Mouse (Mus musculus) CH12.LX (cell line): ENCODE measurements at regions not wholly inside any gene's neighbourhood (a gene's known extent, or its start where the extent isn't known, plus 50 kb on each side); places are given as distances from the start of the nearest gene placed in this dataset.

ENCODE experiments used
- DNase-seq: peaks from one replicate; pipeline ENCODE4 v3.0.0-alpha.2; 2013; ENCODE audit errors: extremely low read depth
- H3K27ac ChIP-seq: 2 replicates; pipeline ENCODE4 v1.5.1; 2012; ENCODE audit warnings: low read depth, mild to moderate bottlenecking, control low read depth, moderate library complexity; ENCODE audit not compliant: insufficient read depth
- H3K27me3 ChIP-seq: replicated peaks from 2 replicates; pipeline ENCODE3; 2012; ENCODE audit warnings: inconsistent platforms
- H3K36me3 ChIP-seq, 2 experiments: replicated peaks in 1 of 2; 2 replicates each; pipeline versions ENCODE3 to v1.6.1; 2012; ENCODE audit warnings: inconsistent platforms in 1 of 2, low read length in 1 of 2, mild to moderate bottlenecking in 1 of 2, mixed read lengths in 1 of 2, moderate library complexity in 1 of 2; ENCODE audit not compliant: control insufficient read depth in 1 of 2, insufficient read depth in 1 of 2
- H3K4me1 ChIP-seq, 2 experiments: 2 replicates each; pipeline ENCODE4 v1.6.1; 2012; ENCODE audit warnings: inconsistent platforms in 1 of 2, moderate library complexity in 1 of 2; ENCODE audit not compliant: insufficient read depth in 2 of 2, control insufficient read depth in 1 of 2
- H3K4me2 ChIP-seq: 2 replicates; pipeline ENCODE4 v1.6.1; 2012; ENCODE audit warnings: low read depth, mild to moderate bottlenecking, control low read depth; ENCODE audit not compliant: poor library complexity, insufficient read depth, severe bottlenecking
- H3K4me3 ChIP-seq, 3 experiments: fragments of 150-350 bp in 1 of 3; sonication (generic) in 1 of 3; replicated peaks in 1 of 3; 2 replicates each; pipeline versions ENCODE3 to v1.5.1; 2011 to 2012; ENCODE audit warnings: low read depth in 2 of 3, low read length in 2 of 3, mild to moderate bottlenecking in 2 of 3, moderate library complexity in 2 of 3, control low read depth in 1 of 3, improper control_type of control experiment in 1 of 3, inconsistent platforms in 1 of 3, mixed read lengths in 1 of 3; ENCODE audit not compliant: poor library complexity in 1 of 3
- H3K79me2 ChIP-seq: replicated peaks from 2 replicates; pipeline ENCODE4 v1.6.1; 2012; ENCODE audit warnings: mild to moderate bottlenecking, moderate library complexity; ENCODE audit not compliant: control insufficient read depth, poor library complexity, insufficient read depth, severe bottlenecking; ENCODE audit errors: extremely low read depth
- H3K9ac ChIP-seq: 2 replicates; pipeline ENCODE4 v1.6.1; 2012; ENCODE audit warnings: low read depth, mild to moderate bottlenecking, control low read depth, moderate library complexity; ENCODE audit not compliant: insufficient read depth
- H3K9me3 ChIP-seq: replicated peaks from 2 replicates; pipeline ENCODE3; 2012; ENCODE audit warnings: low read length, inconsistent platforms, mixed read lengths
- CHD1 ChIP-seq: IDR thresholded peaks from 2 replicates; pipeline ENCODE4 v1.6.1; 2012; ENCODE audit warnings: low read depth, low read length, improper control_type of control experiment, inconsistent platforms
- CHD2 ChIP-seq: IDR thresholded peaks from 2 replicates; pipeline ENCODE4 v1.6.1; 2011; ENCODE audit warnings: low read length, improper control_type of control experiment
- ELF1 ChIP-seq: IDR thresholded peaks from 2 replicates; pipeline ENCODE4 v1.6.1; 2014; ENCODE audit warnings: low read depth, mild to moderate bottlenecking, inconsistent platforms, low read length, improper control_type of control experiment
- ETS1 ChIP-seq: conservative IDR thresholded peaks from 2 replicates; pipeline ENCODE4 v1.6.1; 2012; ENCODE audit warnings: low read depth, mild to moderate bottlenecking, inconsistent platforms, low read length, improper control_type of control experiment, moderate library complexity
- GABPA ChIP-seq: IDR thresholded peaks from 2 replicates; pipeline ENCODE4 v1.6.1; 2012; ENCODE audit warnings: low read depth, low read length, improper control_type of control experiment, inconsistent platforms; ENCODE audit not compliant: insufficient replicate concordance
- HCFC1 ChIP-seq: IDR thresholded peaks from 2 replicates; pipeline ENCODE4 v1.6.1; 2012; ENCODE audit warnings: low read depth, mild to moderate bottlenecking, inconsistent platforms, low read length, improper control_type of control experiment
- IRF4 ChIP-seq: IDR thresholded peaks from 2 replicates; pipeline ENCODE4 v1.6.1; 2014; ENCODE audit warnings: low read depth, mild to moderate bottlenecking, inconsistent platforms, low read length, improper control_type of control experiment
- JUND ChIP-seq: conservative IDR thresholded peaks from 2 replicates; pipeline ENCODE4 v1.6.1; 2011; ENCODE audit warnings: low read depth, low read length, improper control_type of control experiment
- MAFK ChIP-seq: IDR thresholded peaks from 2 replicates; pipeline ENCODE4 v1.6.1; 2011; ENCODE audit warnings: low read length, improper control_type of control experiment; ENCODE audit not compliant: insufficient replicate concordance
- MAX ChIP-seq: IDR thresholded peaks from 2 replicates; pipeline ENCODE4 v1.6.1; 2011; ENCODE audit warnings: low read length, improper control_type of control experiment
- MYC ChIP-seq: IDR thresholded peaks from 2 replicates; pipeline ENCODE4 v1.6.1; 2011; ENCODE audit warnings: low read depth, mild to moderate bottlenecking, improper control_type of control experiment, low read length
- PAX5 ChIP-seq: IDR thresholded peaks from 2 replicates; pipeline ENCODE4 v1.6.1; 2012; ENCODE audit warnings: low read length, inconsistent platforms, mixed read lengths
- POLR2A ChIP-seq: IDR thresholded peaks from 2 replicates; pipeline ENCODE4 v1.6.1; 2011; ENCODE audit warnings: low read depth, mild to moderate bottlenecking, improper control_type of control experiment, low read length
- POLR2AphosphoS2 ChIP-seq: IDR thresholded peaks from 2 replicates; pipeline ENCODE4 v1.6.1; 2011; ENCODE audit warnings: low read depth, low read length, improper control_type of control experiment
- RAD21 ChIP-seq: IDR thresholded peaks from 2 replicates; pipeline ENCODE4 v1.6.1; 2011; ENCODE audit warnings: low read depth, mild to moderate bottlenecking, low read length, improper control_type of control experiment, moderate library complexity
- RCOR1 ChIP-seq: conservative IDR thresholded peaks from 2 replicates; pipeline ENCODE4 v1.6.1; 2012; ENCODE audit warnings: low read depth, mild to moderate bottlenecking, inconsistent platforms, low read length, improper control_type of control experiment
- SMC3 ChIP-seq: IDR thresholded peaks from 2 replicates; pipeline ENCODE4 v1.6.1; 2011; ENCODE audit warnings: low read depth, low read length, improper control_type of control experiment
- TCF12 ChIP-seq: IDR thresholded peaks from 2 replicates; pipeline ENCODE4 v1.6.1; 2014; ENCODE audit warnings: low read depth, mild to moderate bottlenecking, inconsistent platforms, low read length, improper control_type of control experiment
- USF1 ChIP-seq: IDR thresholded peaks from 2 replicates; pipeline ENCODE4 v1.6.1; 2014; ENCODE audit warnings: low read depth, mild to moderate bottlenecking, inconsistent platforms, low read length, improper control_type of control experiment
- ZKSCAN1 ChIP-seq: IDR thresholded peaks from 2 replicates; pipeline ENCODE4 v1.6.1; 2012; ENCODE audit warnings: low read depth, inconsistent platforms, low read length, improper control_type of control experiment, borderline replicate concordance
- dilution Hi-C: fragments of 300-500 bp; cut with MboI; formaldehyde crosslinking; loops from 2 replicates; pipeline ENCODE4 v1.14.3; 2020; ENCODE audit warnings: low sequenced_read_pairs; ENCODE audit not compliant: extremely low pct_unique_long_range_greater_than_20kb, extremely low pct_ligation_motif_present
- in situ Hi-C: fragments of 300-500 bp; cut with MboI; formaldehyde crosslinking; loops from 3 replicates; pipeline ENCODE4 v1.14.3; 2019; ENCODE audit warnings: low sequenced_read_pairs, low pct_ligation_motif_present, low pct_unique_long_range_greater_than_20kb, mixed read lengths

DNA sequence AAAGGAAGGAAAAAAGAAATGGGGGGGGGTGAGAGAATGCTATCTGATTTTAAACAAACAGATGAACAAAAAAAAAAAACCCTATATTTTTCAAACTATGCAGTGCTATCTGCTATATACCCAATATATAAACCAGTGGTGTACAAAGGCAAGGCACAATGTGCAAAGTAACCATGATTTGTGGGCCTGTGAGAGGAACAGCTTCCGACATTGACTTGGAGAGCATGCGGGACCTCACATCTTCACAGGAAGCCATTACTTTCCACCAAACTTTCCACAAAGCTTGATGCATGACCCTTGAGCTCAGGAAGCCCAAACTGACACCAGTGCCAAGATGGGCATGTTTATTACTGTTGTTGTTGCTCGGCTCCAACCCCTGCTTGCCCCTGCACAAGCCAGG is 299.3 kb upstream of the Cd180 start:
- no peak overlapping the region for H3K9ac ChIP-seq
- no peaks in the 10 kb centered on the region for H3K9me3 ChIP-seq
- H3K27me3 ChIP-seq: no peaks in the 10 kb centered on the region
- H3K36me3 ChIP-seq: no peaks in the 10 kb centered on the region
- in situ Hi-C loops (no loop called here), dilution Hi-C loops (no loop called here)
- H3K4me2 ChIP-seq: no peak overlapping the region
- no peak overlapping the region for H3K27ac ChIP-seq
- DNase-seq: no peak
- H3K4me3 ChIP-seq: no peak overlapping the region
- TF ChIP-seq PAX5: no peak
- no peak for TF ChIP-seq SMC3
- TF ChIP-seq RCOR1: no peak
- TF ChIP-seq CHD2: no peak
- no peak for TF ChIP-seq TCF12
- TF ChIP-seq ZKSCAN1: no peak
- no peak for TF ChIP-seq USF1
- no peak for TF ChIP-seq GABPA
- TF ChIP-seq RAD21: no peak
- TF ChIP-seq ELF1: no peak
- TF ChIP-seq JUND: no peak
- no peak for TF ChIP-seq IRF4
- TF ChIP-seq ETS1: no peak
- H3K79me2 ChIP-seq: no peaks in the 10 kb centered on the region
- H3K4me1 ChIP-seq: no peaks in the 10 kb centered on the region

DNA sequence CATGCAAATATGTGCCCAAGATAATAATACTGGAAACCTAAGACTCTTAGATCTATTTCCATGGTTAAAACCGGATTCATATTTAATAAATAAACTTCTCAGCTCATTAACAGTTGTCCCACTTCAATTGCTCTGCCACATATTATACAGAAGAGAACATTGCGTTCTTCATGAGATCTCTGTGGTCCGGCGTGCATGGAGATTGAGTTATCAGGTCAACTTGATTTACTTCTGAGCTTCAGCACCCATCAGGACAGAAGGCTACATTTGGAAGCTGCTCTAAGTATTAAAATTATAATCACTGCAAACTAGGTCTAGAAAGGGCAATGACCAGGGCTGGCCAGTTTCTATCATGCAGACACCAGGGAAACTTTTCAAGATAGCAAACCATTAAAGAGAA is 295.9 kb upstream of the Cd180 start:
- dilution Hi-C loops: no loop called here
- in situ Hi-C loops: no loop called here
- H3K4me1 ChIP-seq: no peaks in the 10 kb centered on the region
- no peak overlapping the region for H3K4me3 ChIP-seq
- no peaks in the 10 kb centered on the region for H3K27me3 ChIP-seq
- no peaks in the 10 kb centered on the region for H3K36me3 ChIP-seq
- no peak overlapping the region for H3K27ac ChIP-seq
- H3K79me2 ChIP-seq: no peaks in the 10 kb centered on the region
- no peak for DNase-seq
- H3K4me2 ChIP-seq: no peak overlapping the region
- no peak overlapping the region for H3K9ac ChIP-seq
- no peaks in the 10 kb centered on the region for H3K9me3 ChIP-seq
- no peak for TF ChIP-seq MAFK

GRCm38 (mm10) chr13:102411840-102412239 is 281.5 kb upstream of the Cd180 start:
- H3K79me2 ChIP-seq: no peaks in the 10 kb centered on the region
- dilution Hi-C loops: no loop called here
- no peaks in the 10 kb centered on the region for H3K9me3 ChIP-seq
- DNase-seq: no peak
- H3K4me3 ChIP-seq: no peak overlapping the region
- no peak for TF ChIP-seq CHD1
- no peak for TF ChIP-seq TCF12
- TF ChIP-seq ELF1: no peak
- no peak for TF ChIP-seq POLR2AphosphoS2
- TF ChIP-seq RCOR1: no peak
- TF ChIP-seq ZKSCAN1: no peak
- no peak for TF ChIP-seq MAFK
- no peak for TF ChIP-seq USF1
- TF ChIP-seq MAX: no peak
- TF ChIP-seq MYC: no peak
- no peak for TF ChIP-seq JUND
- no peak for TF ChIP-seq CHD2
- no peak for TF ChIP-seq PAX5
- no peak for TF ChIP-seq POLR2A
- TF ChIP-seq GABPA: no peak
- TF ChIP-seq HCFC1: no peak
- TF ChIP-seq, all 38 proteins: peak for 0
- H3K36me3 ChIP-seq: no peaks in the 10 kb centered on the region
- no peaks in the 10 kb centered on the region for H3K27me3 ChIP-seq
- in situ Hi-C loops: no loop called here
- H3K4me1 ChIP-seq: no peaks in the 10 kb centered on the region
- H3K9ac ChIP-seq: no peak overlapping the region
- H3K4me2 ChIP-seq: no peak overlapping the region
- no peak overlapping the region for H3K27ac ChIP-seq
